Mouse (Mus musculus) right cerebral cortex, adult 18-20 months (tissue): ENCODE results near the gene Ust.

ENCODE experiments used
- DNase-seq: peaks from one replicate; pipeline ENCODE4 v3.0.0; 2022; ENCODE audit warnings: mixed read lengths

The Ust gene

DNA sequence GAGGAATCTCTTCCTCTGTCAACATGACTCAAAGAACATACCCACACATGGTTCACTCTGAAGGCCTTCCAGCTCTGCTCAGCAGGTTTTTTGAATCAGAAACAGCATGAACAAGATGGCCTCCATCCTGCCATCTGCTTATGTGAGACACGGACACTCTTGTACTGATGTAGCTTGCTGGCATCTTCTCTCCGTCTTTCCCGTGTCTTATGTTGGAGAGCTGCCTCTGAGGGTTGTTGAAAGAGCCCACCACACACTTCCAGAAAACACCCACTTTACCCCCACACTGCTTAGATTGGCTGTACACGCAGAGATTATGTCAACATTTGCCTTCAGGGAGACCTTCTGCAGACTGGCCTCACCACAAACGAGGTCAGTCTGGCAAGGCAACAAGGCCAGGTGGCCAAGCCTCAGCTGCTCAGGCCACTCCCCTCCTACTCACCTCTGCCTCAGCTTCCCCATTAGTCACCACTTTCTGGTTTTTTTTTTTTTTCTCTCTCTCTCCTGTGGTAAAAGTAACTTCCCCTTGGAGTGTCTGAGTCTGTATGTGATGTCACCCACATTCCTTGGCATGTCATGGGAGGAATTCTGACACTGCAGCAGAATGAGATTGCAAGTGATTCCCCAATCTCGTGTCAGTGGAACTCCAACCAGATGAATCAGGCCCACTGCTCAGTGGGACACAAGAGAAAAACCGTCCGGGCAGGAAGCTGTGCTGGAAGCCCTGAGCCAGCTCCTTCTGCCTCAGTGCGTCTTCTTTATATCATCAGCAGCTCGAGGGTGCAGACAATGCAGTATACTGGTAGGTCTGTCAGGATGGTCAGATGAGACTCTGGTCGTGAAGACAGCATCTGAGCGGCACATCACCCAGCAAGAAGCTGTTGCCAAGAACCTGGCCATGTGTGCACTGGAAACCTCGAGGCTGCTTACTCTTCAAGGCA lies 19.4 kb downstream of the Ust start:
- no peak for DNase-seq

DNA sequence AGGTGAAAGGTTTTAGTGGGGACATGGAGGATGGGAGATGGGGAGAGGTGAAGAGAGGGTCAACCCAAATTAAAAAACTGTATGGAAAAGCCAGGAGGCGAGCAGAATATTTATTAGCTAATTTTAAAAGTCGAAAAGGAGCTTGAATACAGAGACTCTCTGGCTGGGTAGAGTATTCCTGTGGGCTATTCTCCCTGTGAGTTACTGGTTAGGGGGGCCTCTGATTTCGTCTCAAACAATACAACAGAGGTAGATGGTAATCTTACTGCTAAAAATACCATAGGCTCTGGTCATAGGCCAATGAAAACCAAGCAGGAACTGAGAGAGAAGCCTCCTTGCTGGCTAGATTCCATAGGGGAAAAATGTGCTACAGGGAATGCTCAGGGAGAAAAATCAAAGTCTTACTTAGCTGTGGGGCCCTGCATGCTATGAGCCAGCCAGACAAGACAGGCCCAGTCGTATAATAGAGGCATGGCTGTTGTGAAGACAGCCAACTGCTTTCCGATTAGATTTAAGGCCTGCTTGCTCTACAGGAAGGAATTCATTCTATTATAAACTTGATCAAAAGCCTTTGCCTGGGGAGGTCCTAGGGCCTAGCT lies 23.0 kb downstream of the Ust start:
- DNase-seq = no peak

DNA sequence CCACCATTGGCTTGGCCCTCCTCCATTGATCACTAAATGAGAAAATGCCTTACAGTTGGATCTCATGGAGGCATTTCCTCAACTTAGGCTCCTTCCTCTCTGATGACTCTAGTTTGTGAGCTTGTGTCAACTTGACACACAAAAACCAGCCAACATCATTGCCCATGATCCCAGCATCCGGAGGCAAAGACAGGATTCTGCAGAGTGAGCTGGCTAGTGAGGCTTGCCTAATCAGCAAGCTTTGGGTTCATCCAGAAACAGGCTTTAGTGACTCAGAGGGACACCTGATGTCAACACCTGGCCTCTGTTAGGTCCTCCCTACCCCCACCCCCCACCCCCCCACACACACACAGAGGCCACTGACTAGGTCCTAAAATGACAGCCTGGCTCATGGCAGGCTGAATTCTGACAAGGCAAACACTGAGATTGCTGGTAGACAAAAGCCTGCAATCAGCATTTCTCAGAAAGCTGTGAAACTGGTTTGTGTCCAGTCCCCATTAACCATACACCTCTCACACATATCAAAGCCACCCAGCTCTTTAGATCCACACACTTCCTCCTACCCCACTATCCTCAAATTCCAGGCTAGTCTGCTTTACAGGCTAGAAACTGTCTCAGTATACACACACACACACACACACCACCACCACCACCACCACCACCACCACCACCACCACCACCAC lies 26.6 kb downstream of the Ust start:
- no peak for DNase-seq

DNA sequence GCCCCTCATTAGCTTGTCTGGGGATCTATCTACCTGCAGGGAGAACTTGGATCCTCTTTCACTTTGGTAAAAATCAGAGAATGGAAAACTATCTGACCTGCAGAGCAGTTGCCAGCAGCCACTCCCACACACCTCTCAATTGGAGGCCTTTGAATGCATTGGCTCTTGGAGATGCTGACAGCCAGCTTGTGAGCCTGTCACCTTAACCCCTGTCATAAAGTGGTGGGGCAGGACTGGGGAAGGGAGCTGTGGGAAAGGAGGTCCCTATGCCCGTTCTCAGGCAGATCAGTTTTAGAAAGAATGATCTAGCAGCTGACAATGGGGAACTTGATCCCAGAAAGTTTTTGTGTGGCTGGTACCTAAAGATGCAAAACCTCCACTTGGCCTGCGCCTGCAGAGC lies 31.2 kb downstream of the Ust start:
- no peak for DNase-seq

DNA sequence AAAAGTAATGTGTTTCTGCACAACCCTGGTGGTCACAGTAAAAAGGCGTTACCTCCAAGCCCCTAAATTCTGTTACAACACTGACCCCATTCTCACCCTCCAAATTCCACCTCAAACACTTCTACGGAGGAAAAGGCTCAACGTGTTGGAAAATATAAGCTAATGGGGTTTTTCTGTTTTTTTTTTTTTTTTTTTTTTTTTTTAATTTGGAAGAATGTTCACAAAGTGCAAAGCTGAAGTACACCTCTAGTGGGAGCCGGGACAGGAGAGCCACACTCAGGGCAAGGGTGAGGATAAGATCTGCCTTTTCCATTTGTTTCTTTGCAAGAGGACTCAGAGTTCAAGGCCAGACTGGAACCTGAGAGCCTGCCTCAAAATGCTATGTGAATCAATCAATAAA lies 34.1 kb downstream of the Ust start:
- DNase-seq = no peak

DNA sequence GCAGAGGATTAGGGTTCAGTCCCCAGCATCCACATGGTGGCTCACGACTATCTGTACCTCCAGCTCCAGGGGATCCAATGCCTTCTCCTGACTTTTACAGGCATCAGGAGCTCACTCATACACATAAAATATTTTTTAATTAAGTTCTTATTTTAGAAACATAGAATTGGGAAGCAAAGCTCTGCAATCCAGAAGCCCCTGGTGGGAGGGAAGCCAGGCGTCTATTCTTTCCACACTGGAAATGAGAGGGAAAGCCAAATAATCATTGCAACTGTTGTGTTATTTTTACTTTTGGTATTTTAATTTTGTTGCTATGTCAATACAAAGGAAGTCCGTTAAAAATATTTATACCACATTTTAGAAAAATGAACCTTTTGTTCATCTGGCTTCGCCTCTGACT lies 35.8 kb downstream of the Ust start:
- DNase-seq = no peak

DNA sequence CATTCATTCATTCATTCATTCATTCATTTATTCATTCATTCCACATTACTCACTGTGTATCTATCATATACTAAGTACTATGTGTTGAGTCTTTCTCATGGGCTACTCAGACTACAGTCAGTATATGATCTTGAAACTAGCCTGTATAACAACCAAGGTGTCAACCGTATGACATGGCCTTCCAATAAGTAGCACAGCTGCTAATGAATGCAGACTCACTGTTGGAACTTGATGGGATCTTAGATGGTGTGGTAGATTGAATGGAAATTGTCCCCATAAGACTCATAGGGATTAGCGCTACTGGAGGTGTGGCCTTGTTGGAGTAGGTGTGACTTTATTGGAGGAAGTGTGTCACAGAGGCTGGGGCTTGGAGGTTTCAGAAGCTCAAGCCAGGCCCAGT lies 38.8 kb downstream of the Ust start:
- no peak for DNase-seq

DNA sequence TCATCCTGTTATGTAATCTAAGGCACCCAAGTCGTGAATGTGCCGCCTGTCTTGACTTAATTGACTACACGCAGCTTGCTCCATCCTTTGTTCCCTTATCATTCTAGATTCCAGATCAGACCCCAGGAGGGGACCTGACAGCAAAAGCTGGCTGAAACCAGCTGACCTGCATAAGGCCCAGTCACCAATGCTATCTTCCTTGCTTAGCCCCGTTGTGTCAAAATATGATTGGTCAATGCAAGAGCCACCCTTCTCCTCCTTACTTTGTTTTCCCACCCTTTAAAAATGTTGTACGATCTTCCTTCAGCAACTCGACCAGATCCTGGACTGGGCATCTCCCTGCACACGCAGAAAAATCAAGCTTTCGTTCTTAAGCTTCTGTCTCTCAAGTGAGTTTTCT lies 40.7 kb downstream of the Ust start:
- DNase-seq = no peak

DNA sequence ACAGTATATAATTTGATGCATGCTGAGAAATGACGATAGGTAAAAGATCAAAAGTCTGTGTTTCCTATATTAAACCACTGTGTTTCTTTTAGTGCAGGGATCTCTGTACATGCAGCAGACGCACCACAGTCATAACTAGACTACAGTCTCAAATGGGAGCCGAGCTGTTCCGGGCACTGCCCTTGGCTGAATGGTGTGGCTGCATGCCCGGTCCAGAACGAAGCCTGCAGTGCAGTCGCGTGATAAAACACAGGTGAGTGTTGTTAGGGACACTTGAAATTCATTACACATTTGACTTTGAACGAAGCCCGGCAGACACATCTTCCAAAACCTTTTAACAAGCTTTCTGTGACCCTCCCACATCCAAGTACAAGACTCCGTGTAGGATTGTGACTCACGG lies 46.6 kb downstream of the Ust start:
- DNase-seq = no peak

DNA sequence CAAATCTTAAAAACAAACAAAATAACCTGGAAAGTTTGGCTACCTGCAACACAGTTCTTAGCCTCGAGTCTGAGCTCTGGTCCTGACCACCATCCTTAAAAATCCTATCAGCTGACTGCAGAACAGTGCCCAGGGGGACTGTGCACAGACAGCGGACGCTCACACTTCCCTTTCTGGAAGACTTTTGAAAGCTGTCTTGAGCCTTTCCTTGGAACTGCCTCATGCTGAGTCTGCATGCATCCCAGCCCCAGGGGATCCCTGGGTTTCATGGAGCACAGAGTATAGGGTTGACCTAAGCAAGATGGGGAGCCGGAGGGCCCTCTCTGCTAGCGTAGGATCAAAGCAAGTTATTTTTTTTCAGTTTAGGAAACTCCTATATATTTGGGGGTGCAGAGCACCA lies 47.6 kb downstream of the Ust start:
- no peak for DNase-seq

DNA sequence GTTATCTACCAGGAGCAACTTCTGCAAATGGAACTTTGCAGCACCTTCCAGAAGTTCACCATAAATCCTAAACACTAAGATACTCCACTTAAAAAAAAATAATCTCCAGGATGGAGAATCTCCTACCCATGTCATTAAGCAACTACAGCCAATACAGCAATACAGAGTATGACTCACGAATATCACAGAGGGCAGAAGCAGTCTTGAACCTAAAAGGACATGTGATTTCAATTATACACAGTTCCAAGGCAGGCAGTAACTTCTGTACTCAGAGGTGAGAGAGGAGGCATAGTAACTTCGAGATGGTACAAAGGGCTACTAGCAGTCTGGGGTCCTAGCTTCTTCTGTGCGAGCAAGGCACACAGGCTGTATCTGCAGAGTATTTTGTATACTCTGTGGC lies 49.1 kb downstream of the Ust start:
- no peak for DNase-seq

DNA sequence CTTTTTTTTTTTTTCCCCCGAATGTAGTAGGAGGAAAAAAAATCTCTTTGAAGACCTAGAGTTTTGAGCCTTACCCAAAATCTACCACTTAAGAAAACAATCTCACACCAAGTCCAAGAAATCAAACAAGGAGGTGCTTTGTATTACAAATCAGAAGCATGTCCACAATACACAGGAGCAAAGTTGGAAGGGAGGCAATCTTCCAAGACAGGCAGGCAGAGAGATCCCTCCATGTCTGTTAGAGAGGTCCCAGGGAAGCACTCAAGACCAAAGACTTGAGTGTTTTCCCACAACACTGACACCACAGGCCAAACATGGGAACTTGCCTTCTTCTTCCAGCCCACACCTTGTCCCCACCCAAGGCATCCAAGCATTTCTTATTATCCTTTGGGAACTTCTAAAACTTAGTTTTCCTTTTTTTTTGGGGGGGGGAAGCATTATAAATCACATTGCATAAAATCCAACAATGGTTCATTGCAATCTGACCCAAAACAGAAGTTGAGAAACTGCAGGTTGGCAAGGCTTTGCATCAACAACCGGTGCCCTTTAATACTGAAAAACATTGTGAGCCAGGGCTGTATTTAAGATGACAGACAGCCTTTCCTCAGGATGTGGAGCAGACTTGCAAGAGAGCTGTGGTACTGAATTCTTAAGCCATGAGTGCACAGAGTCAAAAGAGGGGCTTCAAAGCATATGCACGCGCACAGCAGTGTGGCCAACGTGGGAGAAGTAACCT lies 49.8 kb downstream of the Ust start:
- no peak for DNase-seq

DNA sequence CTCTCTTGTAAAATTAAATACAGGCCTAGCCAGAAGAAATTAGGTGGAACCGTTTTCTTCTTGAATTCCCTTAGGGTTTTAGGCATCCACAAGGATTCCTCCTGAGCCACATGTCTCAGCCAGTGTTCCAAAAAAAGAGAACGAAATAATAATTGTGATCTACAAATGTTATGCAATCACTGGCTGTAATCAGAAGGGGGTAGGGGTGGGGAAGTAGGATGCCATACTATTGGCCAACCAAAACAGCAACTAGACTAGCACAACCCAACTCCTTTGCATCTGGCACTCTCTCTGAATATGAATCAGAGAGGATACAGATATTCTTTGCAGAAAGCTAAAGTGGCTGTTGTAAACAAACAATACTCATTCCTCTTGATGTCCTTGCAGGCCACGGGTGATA lies 52.7 kb downstream of the Ust start:
- no peak for DNase-seq

DNA sequence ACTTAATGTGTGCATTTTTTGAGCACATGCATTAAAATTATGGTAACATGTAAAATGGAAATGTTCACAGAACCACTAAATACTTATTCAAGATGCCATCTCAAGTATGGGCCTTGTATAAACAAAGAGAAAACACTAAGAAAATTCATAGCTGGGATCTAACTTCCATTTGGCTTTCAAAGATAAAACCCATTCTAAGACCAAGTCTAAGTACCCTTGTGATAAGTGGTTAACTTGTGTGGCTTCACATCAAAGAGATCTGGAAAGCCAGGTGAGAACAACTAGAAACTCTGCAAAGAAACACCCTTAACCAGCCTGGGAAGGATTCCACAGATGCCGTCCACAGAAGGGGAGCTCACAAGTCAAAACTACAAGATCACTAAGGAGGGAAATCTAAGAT lies 53.4 kb downstream of the Ust start:
- no peak for DNase-seq

DNA sequence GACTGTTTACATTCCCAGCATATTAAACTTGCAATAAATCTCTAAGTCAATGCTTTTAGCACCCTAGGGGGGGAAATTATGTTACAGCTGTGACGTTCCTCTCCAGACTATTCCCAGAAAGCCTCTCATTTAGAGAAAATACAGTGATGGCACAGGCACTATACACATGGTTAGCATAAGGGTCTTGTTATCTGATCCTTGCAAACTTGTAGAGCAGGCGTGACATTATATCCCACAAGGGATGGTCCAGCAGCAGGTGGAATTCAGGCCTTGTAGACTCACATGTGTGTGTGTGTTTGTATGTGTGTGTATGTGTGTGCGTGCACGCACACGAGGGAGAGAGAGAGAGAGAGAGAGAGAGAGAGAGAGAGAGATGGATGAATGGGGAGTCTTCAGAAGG lies 57.3 kb downstream of the Ust start:
- no peak for DNase-seq

DNA sequence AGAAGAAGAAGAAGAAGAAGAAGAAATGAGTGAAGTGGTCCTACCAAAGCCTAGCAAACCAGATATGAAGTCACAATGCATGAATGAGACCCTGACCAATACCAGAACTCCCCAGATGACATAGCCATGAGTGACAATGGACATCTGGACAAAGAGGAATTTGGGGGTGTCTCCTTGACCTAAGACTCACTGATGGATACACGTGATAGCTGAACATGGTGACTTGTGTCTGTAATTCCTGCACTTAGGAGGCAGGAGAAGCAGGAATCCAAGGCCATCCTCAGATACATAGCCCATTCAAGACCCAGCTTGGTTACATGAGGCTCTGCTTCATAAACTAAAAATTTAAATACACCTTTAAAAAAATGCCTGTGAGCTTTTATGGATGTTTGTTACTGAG lies 63.9 kb downstream of the Ust start:
- no peak for DNase-seq

DNA sequence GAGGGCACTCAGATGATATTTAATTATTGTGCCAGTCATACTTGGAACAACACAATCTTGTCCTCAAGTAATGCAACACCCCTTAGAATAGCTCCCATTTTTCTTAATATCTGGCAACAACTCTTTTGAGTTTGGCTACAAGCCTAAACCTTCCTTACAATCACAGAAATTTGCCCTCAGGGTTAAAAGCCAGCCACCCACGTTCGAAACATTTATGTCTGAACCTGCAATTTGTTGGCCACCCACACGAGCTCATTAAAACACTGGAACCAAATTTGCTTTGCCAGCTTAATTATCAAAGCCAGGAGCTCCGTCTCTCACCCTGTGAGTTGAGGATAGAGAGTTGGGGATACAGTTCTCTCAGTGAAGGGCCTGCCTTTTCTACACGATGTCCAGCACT lies 70.9 kb downstream of the Ust start:
- no peak for DNase-seq

DNA sequence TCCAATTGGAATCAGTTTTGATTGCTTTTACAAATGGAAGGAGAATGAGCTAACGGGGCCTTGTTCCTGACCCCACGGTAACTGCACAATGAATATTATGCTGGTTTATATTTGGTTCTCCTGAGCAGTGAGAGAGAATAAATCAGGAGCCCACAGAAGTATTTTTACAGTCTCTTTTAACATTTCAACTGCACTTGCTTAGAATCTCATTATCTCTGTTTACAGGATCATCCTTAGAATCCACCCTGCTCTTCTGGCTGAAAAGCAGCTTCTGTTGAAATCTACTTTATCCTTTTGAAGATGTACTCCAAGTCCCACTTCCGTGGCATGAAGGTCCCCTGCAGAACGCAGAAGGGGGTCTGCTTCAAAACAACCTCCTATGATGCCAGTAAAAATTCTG lies 71.7 kb downstream of the Ust start:
- no peak for DNase-seq

DNA sequence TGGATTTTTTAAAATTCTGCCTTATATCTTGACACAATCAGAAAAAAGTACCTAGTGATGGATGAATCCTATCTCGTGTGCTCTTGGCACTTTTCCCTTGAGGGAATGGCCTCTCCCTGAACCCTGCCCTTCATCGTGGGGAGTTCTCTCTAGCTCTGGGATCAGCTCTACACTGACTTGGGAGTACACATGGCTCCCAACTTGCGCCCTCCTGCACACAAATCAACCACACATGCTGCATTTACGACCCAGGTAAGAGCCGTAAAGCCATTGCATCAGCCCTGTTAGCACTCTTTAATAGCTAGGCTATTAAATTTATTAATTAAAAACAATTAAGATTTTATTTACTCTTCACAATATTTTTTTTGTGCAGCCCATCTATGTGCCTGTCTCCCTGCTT lies 74.6 kb downstream of the Ust start:
- no peak for DNase-seq

DNA sequence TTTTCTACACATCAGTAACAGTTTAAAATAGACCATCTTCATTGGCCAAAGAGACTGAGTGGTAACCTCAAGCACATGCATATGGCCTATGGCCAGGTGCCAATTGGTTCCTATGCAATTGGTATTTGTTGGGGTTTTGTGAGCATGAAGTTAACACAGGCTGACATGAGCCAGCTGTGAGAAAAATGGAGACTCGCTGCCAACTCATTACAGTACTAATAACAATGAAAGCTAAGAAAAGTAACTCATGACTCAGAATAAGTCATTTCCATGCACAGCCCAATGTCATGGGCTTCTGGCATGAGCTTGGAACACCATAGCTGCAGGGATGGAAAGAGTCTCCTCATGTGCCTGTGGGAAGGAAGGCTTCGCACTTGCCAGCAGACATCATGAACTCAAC lies 86.8 kb downstream of the Ust start:
- DNase-seq = no peak

DNA sequence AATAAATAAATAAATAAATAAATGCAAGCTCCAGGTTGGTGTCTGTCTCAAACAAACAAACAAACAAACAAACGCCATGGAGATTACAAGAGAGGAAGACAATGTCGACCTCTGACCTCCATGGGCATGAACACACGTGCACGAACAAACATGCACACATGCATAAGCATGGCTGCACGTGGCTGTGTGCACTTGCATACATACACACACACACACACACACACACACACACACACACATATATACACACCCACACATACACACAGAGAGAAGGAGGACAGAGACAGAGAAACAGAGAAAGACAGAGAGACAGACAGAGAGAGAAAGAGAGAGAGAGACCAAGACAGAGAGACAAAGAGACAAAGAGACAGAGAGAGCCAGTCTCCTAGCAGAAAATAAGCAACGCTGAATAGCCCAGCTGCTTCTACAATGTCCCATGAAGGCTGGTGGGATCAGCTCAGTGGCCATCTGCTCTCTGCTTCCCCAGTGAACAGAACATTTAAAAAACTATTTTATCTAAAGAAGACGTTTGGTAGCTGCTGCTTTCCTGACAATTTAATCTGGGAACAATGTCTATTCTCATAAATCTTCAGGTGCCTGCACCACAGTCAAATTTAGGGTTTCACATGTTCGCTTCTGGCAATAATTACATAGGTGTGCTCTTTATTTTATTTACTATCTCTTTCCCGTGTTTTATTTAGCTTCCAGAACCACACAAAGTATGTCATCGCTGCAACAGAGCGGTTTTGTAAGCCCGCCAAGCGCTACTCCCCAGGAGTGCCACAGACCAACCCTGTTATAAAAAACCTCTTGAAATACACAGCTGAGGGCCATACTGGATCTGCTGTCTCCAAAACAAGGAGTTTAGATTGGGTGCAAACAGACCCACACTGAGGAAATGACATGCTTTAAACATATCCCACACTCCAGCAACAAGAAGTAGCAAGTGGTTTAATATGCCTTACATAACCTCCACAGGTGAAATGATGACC lies 89.5 kb downstream of the Ust start:
- DNase-seq = no peak
